Mouse (Mus musculus): Measurements from ENCODE around the gene Arl4a.

Arl4a gene

DNA sequence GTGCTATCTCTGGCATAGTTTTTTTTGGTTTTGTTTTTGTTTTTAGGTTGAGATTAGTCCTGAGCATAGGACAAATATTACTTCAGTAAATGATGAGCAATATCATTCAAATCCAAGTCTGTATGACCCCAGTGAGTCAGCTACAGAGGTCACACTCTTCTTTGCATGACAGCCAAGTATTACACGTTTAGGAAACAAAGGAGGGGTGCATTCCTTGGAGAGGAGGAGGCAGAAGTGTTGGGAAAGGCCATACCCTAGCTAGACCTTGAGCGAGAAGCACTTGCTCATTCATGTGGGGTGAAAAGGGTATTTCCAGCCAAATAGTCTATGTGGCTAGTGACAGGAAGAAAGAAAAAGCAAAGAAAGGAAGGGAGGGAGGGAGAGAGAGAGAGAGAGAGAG, 28.0 kb downstream of the Arl4a start:
- no peak for DNase-seq (ENCODE audit: low spot score in 2 of 2)

DNA sequence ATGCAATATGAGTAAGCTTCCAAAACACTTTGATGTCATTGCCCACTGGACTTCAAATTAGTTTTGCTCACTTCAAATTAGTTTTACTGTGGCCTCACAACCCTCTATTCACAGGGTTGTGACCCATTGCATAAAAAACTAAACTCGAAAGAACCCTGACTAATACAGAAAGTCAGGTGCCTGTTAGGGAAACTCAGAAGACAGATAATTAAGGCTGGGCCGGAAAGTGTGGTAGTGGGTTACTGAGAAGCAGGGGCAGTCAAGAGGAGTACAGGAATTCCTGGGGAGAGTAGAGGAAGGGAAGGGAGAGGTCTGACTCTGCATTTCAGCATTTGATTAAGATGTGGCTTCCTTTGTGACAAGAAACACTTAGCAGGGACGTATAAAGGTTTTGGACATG, 29.4 kb downstream of the Arl4a start:
- DNase-seq (ENCODE audit: low spot score in 2 of 2) = no peak

DNA sequence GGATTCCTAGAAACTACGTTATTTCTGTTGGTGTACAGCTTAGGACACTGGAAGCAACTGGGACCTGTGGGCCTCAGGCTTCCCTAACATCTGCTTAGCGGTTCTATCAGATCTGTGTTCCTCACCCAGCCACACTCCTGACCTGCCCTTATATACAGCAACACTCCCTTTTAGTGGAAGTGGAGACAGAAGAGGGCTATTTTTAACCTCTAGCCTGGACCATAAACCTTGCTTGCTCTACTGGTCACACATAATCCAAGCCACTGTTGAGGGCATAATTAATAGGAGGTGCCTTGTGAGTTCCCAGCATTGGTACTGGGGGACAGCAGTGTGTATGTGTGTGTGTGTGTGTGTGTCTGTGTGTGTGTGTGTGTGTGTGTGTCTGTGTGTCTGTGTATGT, 33.1 kb downstream of the Arl4a start:
- DNase-seq (ENCODE audit: low spot score in 2 of 2) = no peak

DNA sequence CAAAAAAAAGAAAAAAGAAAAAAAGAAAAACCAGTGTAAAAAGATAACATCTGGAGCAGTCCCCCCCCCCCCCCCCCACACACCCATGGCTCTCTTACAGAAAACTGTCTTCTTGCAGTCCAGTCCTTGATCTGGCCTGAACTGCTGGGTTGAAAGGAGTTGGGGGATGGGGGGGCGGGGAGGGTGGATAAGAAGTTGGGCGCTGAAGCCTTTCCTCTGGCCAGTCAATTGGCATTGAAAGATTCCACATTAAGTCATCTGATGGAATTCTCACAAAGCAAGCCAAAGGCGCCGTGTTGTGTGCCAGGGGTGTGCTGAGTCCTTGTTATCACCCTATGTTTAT, 39.0 kb downstream of the Arl4a start:
- no peak for DNase-seq (ENCODE audit: low spot score in 2 of 2)

DNA sequence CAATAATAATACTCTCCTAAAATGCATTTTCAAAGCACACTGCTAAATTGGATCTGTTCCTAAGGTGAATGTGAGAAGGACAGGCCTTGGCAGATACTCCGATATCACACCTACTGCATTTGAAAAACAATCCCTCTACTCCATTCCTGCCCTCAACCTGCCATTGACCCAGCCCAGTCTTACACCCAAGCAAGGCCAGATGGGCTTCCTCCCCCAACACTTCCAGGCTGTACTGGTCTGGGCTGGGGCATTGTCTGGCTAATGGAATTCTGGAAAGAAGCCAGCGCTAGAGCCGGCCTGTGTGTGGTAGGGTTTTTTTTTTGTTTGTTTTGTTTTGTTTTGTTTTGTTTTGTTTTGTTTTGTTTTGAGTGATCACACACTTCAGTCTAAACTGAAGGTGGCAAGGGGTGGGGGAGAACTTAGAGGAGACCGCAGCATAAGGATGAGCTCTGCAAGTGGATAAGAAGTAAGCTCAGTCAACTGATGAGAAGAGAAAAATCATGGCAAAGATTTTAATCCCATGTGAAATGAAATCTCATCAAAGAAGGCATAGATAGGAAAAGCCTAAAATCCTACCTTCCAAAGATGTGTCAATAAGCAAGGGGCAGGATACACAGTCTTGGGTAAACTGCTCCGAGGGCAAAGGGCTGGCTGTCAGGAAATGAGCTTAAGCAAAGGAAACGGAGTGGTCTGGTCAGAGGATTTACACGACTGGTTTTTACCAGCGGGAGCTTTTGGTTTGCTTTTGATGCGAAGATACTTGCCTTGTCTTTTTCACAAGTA, 39.6 kb downstream of the Arl4a start:
- DNase-seq (ENCODE audit: low spot score in 2 of 2) = no peak

DNA sequence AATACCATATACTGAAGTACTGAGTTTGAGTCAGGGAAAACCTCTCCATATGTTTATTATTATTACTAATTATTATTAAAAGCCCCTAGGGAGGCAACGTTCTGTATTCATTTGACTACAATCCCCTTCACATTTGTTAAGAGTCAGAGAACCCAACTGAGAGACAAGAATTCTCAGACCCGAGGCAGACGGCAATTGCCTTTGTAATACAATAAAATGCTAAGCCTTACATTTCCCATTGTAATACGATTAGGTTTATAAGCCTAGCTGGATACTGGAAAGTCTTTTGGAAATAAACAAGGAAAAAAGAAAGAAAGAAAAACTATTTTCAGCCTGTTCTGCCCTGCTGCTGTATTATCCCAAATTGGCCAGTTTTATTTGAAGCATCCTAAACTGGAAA, 40.2 kb downstream of the Arl4a start:
- DNase-seq (ENCODE audit: low spot score in 2 of 2) = no peak

DNA sequence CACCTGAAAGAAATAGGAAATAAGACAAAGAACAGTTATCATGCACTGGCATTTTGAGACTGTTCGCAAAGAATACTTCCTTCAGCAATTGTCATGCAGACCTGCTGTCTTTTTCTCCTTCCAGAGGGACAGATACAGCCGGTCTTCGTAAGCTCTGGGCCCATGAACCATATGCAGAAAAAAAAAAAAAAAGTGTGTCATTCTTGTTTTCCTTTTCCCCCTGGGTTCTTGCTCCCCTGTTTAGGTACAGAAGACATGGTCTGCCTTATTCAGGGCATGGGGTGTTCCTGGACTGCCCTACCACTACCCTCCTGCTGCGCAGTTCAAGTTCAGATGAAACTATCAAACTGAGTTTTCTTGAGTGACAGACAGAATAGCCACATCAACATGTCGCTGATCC, 41.8 kb downstream of the Arl4a start:
- no peak for DNase-seq (ENCODE audit: low spot score in 2 of 2)

DNA sequence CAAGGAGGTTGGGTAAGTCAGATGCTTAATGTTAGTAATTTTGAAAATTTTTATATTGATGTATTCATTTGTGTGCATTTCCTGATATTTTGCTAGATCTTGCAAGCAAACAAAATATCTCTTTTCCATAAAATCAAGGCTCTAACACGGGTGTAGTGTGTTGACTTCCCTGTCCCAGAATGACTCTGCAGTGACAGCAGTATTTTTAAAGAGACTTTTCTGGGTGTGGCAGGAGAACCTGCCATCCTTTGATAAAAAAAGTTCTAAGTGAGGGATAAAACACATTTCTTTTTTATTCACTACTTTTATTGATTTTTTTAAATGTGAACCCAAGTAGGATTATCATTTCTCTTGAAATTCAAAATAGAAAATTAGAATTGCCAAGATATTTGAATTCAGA, 42.2 kb downstream of the Arl4a start:
- DNase-seq (ENCODE audit: low spot score in 2 of 2) = no peak

DNA sequence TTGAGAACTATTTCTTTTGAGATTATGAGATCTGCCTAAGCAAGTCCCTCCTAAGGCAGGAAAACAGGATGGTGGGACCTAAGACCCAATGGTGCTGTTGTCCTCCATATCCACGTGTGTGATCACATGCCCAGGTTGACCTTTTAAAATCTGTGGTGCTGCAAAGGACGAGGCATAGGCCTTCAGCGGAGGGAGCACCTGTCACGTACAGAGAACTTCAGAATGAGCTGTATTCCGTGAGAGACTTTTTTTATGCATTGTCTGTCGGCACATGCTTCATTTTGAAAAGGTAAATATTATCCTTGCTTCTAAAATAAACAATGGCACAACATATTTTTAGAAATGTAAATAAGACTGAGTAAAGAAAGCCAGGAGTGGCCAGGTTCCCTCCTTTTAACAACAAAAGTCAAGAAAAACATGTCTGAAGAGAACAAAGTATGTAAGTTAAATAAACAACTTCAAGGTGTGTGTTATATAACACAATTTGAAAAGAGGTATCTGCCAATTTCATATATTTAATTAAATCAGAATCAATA, 45.0 kb downstream of the Arl4a start:
- DNase-seq (ENCODE audit: low spot score in 2 of 2) = no peak

DNA sequence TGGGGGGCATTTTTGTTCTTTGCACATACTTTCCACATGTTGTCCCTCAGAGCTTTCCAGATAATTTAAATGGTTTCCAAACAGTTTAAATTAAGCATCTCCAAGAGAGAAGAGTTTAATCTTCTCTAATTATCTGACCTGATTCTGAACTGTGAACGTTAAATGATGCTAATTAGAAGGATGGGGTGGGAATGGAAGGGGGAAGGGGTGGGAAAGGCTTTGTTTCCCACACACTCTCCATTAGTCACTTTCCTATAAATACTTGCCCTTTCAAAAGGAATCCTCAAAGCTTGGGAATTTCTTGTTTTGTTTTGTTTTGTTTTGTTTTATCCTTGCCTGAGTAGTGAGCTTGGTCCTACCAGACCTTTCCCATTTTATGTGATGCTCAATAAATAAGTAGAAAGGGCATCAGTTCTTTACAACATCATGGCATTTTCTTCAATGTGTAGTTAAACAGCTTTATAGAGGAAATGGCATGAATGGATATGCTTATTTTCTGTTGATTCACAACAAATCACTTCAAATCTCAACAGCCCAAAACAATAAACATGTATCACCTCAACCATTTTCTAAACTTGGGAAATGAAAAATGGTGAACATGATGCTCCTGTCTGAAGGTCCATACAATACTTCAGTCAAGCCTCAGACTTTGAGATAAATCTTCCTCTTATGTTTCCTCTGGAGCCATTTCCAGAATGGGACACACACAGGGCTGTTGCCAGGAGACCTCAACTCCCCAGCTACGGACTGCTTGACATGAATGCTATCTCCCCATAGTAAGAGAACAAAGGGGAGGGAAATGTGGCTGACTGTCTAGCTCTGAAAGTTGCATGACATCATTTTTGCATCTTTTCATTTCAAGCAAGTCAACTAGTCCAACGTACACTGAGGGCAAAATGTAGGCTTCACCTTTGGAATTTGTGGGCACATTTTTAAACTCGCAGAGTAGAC, 46.7 kb downstream of the Arl4a start:
- DNase-seq (ENCODE audit: low spot score in 2 of 2) = no peak

DNA sequence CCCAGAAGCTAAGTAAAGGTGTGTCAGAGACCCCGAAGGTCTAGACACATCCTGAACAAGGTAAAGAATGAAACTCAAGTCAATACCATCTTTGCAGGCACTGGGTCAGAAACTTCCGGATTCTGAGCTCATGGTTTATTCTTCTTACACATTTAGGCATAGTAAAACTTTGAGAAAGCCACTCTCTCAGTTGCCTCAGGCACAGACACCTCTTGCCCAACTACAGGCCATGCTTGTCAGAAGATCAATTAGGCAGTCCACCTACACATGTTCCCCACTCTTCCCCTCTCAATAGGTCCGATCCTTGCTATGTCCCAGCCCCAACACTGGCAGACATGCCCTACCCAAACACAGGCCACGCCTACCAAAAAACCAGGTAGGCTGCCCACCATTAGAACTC, 48.7 kb downstream of the Arl4a start:
- DNase-seq (ENCODE audit: low spot score in 2 of 2) = no peak

DNA sequence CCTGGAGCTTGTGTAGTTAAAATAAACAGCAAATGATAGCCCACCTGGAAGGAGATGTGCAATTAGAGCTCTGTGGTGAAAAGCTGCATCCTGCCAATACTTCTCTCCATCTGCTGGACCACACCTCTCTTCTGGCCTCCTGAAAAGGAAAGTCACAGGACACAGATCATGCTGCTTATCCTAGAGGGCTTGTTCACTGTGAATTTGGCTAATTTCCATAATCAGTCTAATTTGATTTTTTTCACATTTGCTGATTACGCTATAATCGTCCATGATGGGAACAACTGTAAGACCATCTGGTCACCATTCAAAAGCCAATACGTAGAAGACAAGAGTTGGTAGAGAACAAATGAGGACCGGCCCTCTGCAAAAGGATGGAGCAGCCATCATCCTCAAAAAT, 50.6 kb downstream of the Arl4a start:
- no peak for DNase-seq (ENCODE audit: low spot score in 2 of 2)

DNA sequence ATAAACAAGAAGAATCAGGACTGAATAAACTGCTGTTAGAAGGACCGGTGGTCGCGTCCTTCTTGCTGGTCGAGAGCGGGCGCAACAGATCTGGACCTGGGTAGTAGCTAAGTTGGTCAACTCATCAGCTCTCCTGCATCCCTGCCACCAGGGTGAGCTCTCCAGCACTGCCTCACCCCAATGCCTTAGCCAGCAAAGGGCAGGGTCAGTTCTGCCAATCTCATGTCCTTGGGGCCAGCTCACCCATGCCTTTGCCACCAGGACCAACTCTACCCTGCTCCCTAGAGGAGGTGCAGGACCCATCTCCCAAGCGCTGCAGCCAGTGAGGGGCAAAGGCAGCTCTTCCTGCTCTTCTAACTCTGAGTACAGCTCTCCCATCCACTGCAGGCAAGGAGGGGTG, 52.2 kb downstream of the Arl4a start:
- DNase-seq (ENCODE audit: low spot score in 2 of 2) = no peak

DNA sequence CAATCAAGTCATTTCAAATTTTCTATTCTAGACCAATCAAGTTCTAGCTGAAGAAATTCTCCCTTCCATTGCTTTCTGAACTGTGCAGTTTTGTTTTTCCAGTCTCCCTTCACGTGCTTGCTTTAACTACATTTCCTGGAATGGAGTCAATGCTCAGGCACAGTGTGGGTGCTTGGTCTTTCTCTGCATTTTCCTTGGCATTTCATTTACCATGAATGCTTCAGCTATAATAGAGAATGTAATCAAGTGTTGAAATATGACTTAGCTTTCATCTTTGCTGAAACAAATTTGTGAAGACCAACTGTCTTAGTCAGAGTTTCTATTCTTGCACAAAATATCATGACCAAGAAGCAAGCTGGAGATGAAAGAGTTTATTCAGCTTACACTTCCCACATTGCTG, 58.0 kb downstream of the Arl4a start:
- no peak for DNase-seq (ENCODE audit: low spot score in 2 of 2)

DNA sequence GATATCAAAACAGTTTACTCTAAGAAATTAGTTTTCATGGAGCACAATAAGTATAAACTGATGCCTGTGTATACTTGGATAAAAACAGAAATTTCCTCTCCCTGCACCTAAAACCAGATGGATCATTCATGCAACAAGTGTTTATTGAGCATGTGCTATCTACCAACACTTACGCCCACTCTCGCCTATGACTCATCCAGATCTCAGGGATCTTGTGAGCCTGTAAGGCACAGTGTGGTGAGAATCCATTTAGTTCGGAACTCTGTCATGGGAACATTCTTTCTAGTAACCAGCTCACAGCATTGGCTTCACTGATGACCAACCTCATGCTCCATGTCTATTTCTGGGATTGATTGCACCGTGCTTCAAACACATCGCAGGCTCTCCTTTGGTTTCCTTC, 58.8 kb downstream of the Arl4a start:
- DNase-seq (ENCODE audit: low spot score in 2 of 2) = peak; percentile 57 to 85

DNA sequence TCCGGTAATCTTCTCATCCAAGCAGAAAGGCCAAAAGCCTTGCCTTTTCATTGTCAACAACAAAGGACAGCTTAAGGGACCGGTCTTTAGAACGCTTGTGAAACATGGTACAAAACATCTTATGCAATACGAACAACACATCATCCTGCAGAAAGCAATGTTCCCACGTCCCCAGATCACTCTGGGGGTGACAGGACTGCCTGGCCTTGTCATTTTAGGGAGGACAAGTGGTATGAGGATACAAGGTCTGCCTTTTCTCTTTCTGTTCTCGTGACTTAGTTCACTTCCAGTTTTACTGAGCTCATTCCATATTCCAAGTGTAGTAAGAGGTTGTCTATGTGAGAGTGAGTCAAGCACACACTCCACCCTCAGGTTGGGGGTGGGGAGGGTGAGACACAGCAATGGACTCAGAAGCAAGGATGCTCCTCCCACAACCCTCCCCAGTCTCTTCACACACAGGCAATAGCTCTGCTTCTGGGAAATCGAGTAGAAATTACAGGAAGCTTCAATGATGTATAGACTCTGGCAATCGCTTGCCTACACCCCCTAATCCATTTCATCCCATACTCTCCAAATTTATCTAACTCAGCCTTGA, 59.7 kb downstream of the Arl4a start:
- DNase-seq (ENCODE audit: low spot score in 2 of 2) = no peak

DNA sequence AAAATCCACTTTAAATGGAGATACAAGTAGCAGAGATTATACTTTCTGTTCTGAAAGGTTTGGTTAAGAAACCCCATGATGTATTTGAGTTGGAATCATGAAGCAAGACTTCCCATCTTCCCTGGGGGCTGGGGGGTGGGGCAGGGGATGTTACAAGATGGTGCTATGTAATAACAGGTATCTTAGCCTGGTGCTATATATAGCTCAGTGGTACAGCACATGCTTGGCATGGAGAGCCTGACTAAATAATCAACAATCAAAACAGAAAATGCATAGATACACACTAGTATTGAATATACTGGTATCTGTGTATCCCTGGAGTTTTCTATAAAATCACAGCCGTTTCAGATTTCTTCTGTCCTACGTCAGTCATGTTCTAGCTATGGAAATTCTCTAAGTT, 61.4 kb downstream of the Arl4a start:
- DNase-seq (ENCODE audit: low spot score in 2 of 2) = no peak

DNA sequence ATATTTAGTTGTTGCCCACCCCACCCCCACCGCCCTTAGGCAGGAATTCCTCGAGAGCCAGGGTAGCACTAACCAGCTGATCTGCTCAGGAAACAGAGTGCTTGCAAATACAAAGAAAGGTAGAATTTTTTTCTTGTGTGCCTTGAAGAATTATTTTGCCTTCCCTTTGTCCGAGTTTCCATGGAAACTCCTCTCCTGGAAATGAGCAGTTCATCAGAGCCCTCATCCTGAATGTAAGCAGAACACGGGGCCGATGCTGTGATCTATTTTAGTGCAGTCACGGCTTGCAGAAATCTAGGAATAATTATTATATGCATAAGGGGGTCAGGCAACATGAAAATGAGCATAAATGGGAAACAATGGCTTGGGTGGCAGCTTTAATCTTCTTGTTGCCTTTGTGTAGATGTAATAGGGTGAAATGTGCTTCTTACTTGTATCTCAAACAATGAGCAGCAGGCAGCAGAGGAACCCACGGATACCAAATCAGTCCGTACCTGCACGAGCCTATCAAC, 61.9 kb downstream of the Arl4a start:
- DNase-seq (ENCODE audit: low spot score in 2 of 2) = peak in 1 of 2 experiments; percentile 48

DNA sequence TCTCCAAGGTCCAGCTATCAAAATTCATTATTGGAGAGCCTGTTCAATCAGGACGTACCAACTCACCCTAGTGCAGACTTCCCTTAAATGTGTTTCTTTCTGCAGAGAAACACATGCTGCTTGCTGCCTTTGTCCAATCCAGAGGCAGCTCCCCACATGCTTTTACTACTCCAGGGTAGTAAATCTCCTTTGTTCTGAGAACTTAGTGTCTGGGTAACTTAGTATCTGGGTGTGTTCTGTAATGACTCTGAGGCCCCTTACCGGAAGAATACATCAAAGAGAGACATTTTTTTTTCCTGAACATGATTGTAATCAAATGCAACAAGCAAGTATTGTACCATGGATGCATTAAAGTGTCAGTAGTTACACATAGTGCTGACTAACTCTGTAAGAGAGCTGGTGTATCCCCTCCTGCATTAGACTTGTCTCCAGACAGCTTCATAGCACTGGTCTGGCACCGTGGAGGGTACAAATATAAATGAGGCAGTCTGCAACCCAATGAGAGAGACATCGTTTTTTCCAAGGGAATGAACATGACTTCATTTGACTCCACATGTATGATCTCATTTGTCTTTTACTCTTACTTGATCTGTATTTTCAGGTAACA, 62.7 kb downstream of the Arl4a start:
- DNase-seq (ENCODE audit: low spot score in 2 of 2) = no peak

DNA sequence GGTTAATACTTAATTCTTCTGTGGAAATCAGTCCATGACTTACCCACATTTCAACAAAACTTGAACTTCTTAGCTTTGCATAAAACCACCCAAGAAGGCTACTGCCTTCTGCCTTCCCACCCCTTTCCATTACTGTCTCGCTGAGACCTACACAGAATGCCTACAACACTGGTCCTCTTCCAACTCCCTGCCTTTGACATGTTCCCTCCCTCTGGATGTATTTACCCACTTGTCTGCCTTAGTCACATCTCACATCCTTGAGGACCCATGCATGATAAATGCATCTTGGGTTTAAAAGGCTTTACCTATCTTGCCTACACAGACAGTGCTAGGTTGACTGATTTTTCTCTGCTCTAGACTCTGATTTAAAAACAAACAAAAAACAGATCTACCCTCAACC, 63.6 kb downstream of the Arl4a start:
- DNase-seq (ENCODE audit: low spot score in 2 of 2) = no peak

DNA sequence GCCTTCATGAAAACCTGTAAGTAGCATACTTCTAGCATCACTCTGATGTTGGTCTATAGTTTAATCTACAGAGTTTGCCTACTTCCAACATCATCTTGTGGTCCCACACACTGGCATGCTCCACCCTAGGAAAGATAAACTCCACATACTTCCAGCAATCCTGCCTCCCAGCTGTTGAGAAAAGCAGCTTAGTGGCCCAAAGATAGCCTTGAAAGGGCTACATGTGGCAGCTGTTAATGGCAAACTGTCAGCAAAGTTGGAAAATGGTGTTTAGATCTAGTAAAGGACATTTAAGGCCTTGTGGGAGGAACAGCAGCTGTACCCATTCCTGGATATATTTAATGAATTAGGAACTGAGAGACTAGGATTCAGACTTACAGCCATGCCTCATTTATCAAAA, 68.3 kb downstream of the Arl4a start:
- no peak for DNase-seq (ENCODE audit: low spot score in 2 of 2)

DNA sequence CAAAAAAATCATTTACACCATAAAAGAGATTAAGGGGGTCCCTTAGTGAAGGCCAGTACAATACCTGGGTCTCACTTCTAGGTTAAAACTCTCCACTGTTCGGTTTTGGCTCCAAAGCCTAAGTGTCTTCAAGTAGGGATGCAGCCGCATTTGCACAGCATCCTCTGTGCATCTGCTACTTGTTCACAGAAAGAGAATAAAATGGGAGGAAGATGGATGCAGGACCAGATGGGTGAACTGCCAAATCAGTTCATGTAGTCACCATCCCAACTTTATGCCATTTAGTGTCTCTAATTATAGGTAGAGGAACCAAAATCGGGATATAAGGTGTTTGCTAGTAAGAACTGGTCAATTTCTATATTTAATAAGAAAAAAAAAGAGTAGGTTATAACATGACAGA, 69.7 kb downstream of the Arl4a start:
- no peak for DNase-seq (ENCODE audit: low spot score in 2 of 2)
